Mouse (Mus musculus) C2C12 (cell line): Measurements from ENCODE around the gene Ttll2.
"Not testable (repeated sequence)": the region's sequence is repeated elsewhere in the genome, so short reads cannot be mapped to it uniquely, and the experiment has no call there.

Source experiments
- CEBPB ChIP-seq: IDR thresholded peaks from one replicate; pipeline ENCODE4 v1.6.1; 2011; ENCODE audit warnings: low read depth, mild to moderate bottlenecking, control low read depth, moderate library complexity
- CTCF ChIP-seq: IDR thresholded peaks from one replicate; pipeline ENCODE4 v1.5.1; 2011; ENCODE audit not compliant: control insufficient read depth, insufficient read depth, insufficient read length
- MAX ChIP-seq: IDR thresholded peaks from one replicate; pipeline ENCODE4 v1.6.1; 2011; ENCODE audit warnings: mild to moderate bottlenecking, control low read depth
- MYOG ChIP-seq: IDR thresholded peaks from one replicate; pipeline ENCODE4 v1.6.1; 2011; ENCODE audit not compliant: control insufficient read depth, insufficient read length; ENCODE audit errors: extremely low read depth
- USF1 ChIP-seq: IDR thresholded peaks from one replicate; pipeline ENCODE4 v1.6.1; 2011; ENCODE audit warnings: low read depth, mild to moderate bottlenecking, control low read depth, moderate library complexity

DNA sequence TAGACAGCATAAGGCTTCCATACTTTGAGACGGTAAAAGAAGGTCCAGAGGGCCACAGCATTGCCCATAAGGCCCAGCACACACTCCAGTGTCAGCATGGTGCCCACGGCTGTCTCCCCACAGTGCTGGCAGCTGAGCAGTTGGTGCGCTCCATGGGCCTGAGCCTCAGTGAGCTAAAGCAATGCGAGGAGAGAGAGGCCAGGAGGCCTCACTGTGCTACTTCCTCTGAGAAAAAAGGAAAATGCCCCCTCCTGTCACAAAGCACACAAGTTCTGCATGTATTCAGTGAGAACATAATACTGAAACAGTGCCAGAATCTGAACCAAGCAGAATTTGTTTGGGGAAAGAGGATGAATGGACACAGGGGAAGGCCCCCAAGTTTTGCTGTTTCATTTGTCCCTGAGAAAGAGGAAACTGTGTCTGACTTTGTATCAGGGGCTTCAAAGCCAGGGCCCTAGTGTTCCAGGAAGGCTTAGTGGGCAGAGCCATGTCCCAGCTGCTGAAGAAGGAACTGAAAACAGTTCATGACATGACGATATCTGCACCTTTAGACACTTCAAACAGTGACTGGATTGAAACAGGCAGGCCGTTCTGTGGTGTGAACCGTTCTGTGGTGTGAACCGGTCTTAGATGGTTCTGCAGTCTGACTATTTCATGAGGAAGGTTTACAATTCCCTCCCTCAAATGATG is 36.7 kb downstream of the Ttll2 start:
- TF ChIP-seq MAX, CTCF, USF1, CEBPB, MYOG: not testable (repeated sequence)
